Mouse (Mus musculus): Measurements from ENCODE around the gene Wdr1. TPM values are rescaled to one million over a fixed set of nuclear protein-coding genes. Genes with fewer than 3 reads are reported as not detected.

The Wdr1 gene
- polyA plus RNA-seq, 1 experiment from 2014 or later, result 173 TPM

- Histone ChIP-seq H3K4me1 (replicated peaks; ENCODE audit: control insufficient read depth, insufficient read depth, low read length) (no peaks in the 10 kb centered on the region), H3K4me2 (replicated peaks; ENCODE audit: low read depth) (no peak overlapping the region), H3K27ac (ENCODE audit: low read depth, low read length) (no peak overlapping the region), H3K4me3 (ENCODE audit: low read depth, low read length) (no peak overlapping the region), H3K36me3 (ENCODE audit: control insufficient read depth, insufficient read depth) (no peaks in the 10 kb centered on the region), H3K27me3 (replicated peaks; ENCODE audit: control insufficient read depth, insufficient read depth, low read length) (no peaks in the 10 kb centered on the region), H3K9me3 (ENCODE audit: control insufficient read depth) (no peaks in the 10 kb centered on the region), H3K9ac (ENCODE audit: low read depth, low read length) (no peak overlapping the region)
- no peak for TF ChIP-seq CTCF (IDR thresholded peaks at IDR 0.05; ENCODE audit: low read depth)
- 71% methylated on average over 4 of the region's 4 CpGs for WGBS
- ATAC-seq, result no peak
These were observed 20.0 kb upstream of the Wdr1 start for GRCm38 (mm10) chr5:38583026-38583425.

- no peaks in the 10 kb centered on the region for H3K9me3 ChIP-seq (ENCODE audit: control insufficient read depth)
- no peak overlapping the region for H3K4me3 ChIP-seq (ENCODE audit: low read depth, low read length)
- H3K9ac ChIP-seq (ENCODE audit: low read depth, low read length), result no peak overlapping the region
- no peak overlapping the region for H3K27ac ChIP-seq (ENCODE audit: low read depth, low read length)
- ATAC-seq, result no peak
- peak; percentile 86 for TF ChIP-seq CTCF (IDR thresholded peaks at IDR 0.05; ENCODE audit: low read depth)
- no peaks in the 10 kb centered on the region for H3K36me3 ChIP-seq (ENCODE audit: control insufficient read depth, insufficient read depth)
- 24% methylated on average over 6 of the region's 6 CpGs for WGBS
- no peaks in the 10 kb centered on the region for H3K27me3 ChIP-seq (replicated peaks; ENCODE audit: control insufficient read depth, insufficient read depth, low read length)
- H3K4me1 ChIP-seq (replicated peaks; ENCODE audit: control insufficient read depth, insufficient read depth, low read length), result no peaks in the 10 kb centered on the region
- no peak overlapping the region for H3K4me2 ChIP-seq (replicated peaks; ENCODE audit: low read depth)
These were observed 17.7 kb upstream of the Wdr1 start for GRCm38 (mm10) chr5:38580703-38581102.

DNA sequence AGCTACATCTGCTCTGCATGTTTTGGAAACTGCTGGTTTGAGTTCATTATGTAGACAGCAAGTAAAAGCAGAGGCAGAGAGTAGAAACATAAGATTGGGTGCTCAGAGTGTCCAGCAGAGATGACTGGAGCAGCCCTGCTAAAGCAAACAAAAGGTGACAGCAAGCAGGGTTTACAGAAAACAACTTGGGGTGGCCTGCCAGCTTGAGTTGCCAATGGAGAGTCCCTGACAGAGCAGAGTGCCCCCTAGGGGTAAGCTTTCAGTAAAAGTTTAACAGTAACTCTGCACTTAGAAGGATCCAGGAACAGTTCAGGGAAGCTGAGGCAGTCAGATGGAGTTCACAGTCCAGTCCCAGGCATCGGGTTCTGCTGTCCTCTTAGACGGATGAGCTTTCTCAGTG lies 7.9 kb upstream of the Wdr1 start:
- Histone ChIP-seq H3K27me3 (replicated peaks; ENCODE audit: control insufficient read depth, insufficient read depth, low read length) (no peaks in the 10 kb centered on the region), H3K4me1 (replicated peaks; ENCODE audit: control insufficient read depth, insufficient read depth, low read length) (no peaks in the 10 kb centered on the region), H3K9me3 (ENCODE audit: control insufficient read depth) (no peaks in the 10 kb centered on the region), H3K4me3 (ENCODE audit: low read depth, low read length) (no peak overlapping the region), H3K27ac (ENCODE audit: low read depth, low read length) (no peak overlapping the region), H3K9ac (ENCODE audit: low read depth, low read length) (no peak overlapping the region), H3K36me3 (ENCODE audit: control insufficient read depth, insufficient read depth) (no peaks in the 10 kb centered on the region), H3K4me2 (replicated peaks; ENCODE audit: low read depth) (no peak overlapping the region)
- TF ChIP-seq CTCF (IDR thresholded peaks at IDR 0.05; ENCODE audit: low read depth), result peak; percentile 53
- ATAC-seq, result no peak
- 62% methylated on average over 2 of the region's 2 CpGs for WGBS

DNA sequence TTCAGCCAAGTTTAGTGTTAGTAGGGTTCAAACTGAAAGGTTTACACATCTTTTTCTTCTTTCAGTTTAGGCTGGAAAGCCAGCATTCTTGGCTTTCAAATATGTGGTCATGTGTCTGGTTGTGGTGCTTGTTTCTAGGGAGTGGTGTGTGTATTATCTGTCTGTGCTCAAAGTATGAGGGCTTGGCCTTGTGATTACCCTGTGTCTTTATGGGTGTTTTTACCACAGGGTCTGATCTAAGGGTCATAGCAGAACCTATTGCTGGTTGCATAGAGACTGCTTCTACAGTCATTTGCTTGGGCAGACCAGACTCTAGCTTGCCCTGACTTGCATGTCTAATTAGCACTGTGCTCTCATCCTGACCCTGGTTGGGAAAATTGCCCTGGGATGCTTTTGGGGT lies 5.6 kb upstream of the Wdr1 start:
- no peak for ATAC-seq
- H3K9ac ChIP-seq (ENCODE audit: low read depth, low read length), result no peak overlapping the region
- no peaks in the 10 kb centered on the region for H3K4me1 ChIP-seq (replicated peaks; ENCODE audit: control insufficient read depth, insufficient read depth, low read length)
- no peaks in the 10 kb centered on the region for H3K27me3 ChIP-seq (replicated peaks; ENCODE audit: control insufficient read depth, insufficient read depth, low read length)
- H3K36me3 ChIP-seq (ENCODE audit: control insufficient read depth, insufficient read depth), result no peaks in the 10 kb centered on the region
- H3K27ac ChIP-seq (ENCODE audit: low read depth, low read length), result no peak overlapping the region
- no peak for TF ChIP-seq CTCF (IDR thresholded peaks at IDR 0.05; ENCODE audit: low read depth)
- H3K4me2 ChIP-seq (replicated peaks; ENCODE audit: low read depth), result no peak overlapping the region
- H3K4me3 ChIP-seq (ENCODE audit: low read depth, low read length), result no peak overlapping the region
- no peaks in the 10 kb centered on the region for H3K9me3 ChIP-seq (ENCODE audit: control insufficient read depth)

DNA sequence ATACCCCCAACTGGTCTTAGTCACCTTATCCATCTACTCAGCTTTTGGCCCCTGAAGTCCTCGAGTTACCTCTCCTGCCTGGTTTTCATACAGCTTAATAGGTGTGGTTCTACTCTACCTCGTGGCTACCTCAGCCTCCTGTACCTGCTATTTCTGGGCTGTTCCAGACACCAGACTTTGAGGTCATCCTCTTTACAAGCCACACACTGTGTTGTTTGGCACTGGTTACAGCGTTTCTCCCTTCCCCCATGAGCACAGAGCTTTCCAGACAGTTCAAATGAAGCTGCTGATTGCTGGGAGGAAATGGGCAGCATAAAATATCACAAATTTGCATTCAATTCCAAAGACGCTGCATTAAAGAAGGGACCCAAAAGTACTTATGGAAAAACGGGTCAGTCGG lies 1.8 kb upstream of the Wdr1 start:
- no peaks in the 10 kb centered on the region for H3K9me3 ChIP-seq (ENCODE audit: control insufficient read depth)
- WGBS, result 70% methylated on average over 6 of the region's 6 CpGs
- H3K4me1 ChIP-seq (replicated peaks; ENCODE audit: control insufficient read depth, insufficient read depth, low read length), result 0 out of 2 replicates have a peak, but pooled peaks cover 2% of the 10 kb centered on the region
- TF ChIP-seq CTCF (IDR thresholded peaks at IDR 0.05; ENCODE audit: low read depth), result no peak
- no peak overlapping the region for H3K4me3 ChIP-seq (ENCODE audit: low read depth, low read length)
- no peak for ATAC-seq
- H3K4me2 ChIP-seq (replicated peaks; ENCODE audit: low read depth), result no peak overlapping the region
- H3K27me3 ChIP-seq (replicated peaks; ENCODE audit: control insufficient read depth, insufficient read depth, low read length), result no peaks in the 10 kb centered on the region
- H3K27ac ChIP-seq (ENCODE audit: low read depth, low read length), result no peak overlapping the region
- H3K9ac ChIP-seq (ENCODE audit: low read depth, low read length), result no peak overlapping the region
- no peaks in the 10 kb centered on the region; the same call in 1 of the 2 replicates for H3K36me3 ChIP-seq (ENCODE audit: control insufficient read depth, insufficient read depth)

GRCm38 (mm10) chr5:38561426-38562024 lies 1.5 kb downstream of the Wdr1 start:
- peak overlapping the region; percentile 98 for H3K27ac ChIP-seq (ENCODE audit: low read depth, low read length)
- peaks cover 28% of the 10 kb centered on the region; the same call in 1 of the 2 replicates for H3K36me3 ChIP-seq (ENCODE audit: control insufficient read depth, insufficient read depth)
- no peaks in the 10 kb centered on the region for H3K27me3 ChIP-seq (replicated peaks; ENCODE audit: control insufficient read depth, insufficient read depth, low read length)
- H3K9ac ChIP-seq (ENCODE audit: low read depth, low read length), result peak overlapping the region; percentile 97
- H3K4me1 ChIP-seq (replicated peaks; ENCODE audit: control insufficient read depth, insufficient read depth, low read length), result 0 out of 2 replicates have a peak, but pooled peaks cover 11% of the 10 kb centered on the region
- H3K4me2 ChIP-seq (replicated peaks; ENCODE audit: low read depth), result peak overlapping the region; percentile 83
- peak overlapping the region; percentile 98 for H3K4me3 ChIP-seq (ENCODE audit: low read depth, low read length)
- peak; percentile 98 for ATAC-seq
- H3K9me3 ChIP-seq (ENCODE audit: control insufficient read depth), result no peaks in the 10 kb centered on the region
- WGBS, result under 1% methylated on average over 68 of the region's 79 CpGs
- no peak for TF ChIP-seq CTCF (IDR thresholded peaks at IDR 0.05; ENCODE audit: low read depth)
